Mouse (Mus musculus): ENCODE results near the gene Zc2hc1b.

Gene Zc2hc1b

DNA sequence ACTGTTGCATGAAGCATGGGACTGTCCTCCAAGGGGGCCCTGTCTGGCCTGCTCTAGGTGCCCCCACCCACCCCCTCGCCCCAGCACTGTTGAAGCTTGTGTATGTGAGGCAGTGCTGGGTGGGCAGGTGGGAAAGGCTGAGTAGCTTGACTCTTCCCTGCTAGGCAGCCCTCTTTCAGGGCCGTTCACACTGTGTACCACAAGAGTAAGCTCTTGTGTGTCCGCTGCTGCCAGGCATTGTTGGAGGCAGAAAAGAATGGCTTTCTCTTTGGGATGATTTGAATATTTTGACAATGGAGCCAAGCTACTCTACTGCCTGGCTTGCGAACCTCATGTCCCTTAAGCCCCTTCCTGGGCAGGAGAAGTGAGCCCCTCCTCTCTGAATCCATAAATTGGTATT lies 62.8 kb downstream of the Zc2hc1b start:
- peak; percentile 42 for DNase-seq (ENCODE audit: extremely low spot score)

DNA sequence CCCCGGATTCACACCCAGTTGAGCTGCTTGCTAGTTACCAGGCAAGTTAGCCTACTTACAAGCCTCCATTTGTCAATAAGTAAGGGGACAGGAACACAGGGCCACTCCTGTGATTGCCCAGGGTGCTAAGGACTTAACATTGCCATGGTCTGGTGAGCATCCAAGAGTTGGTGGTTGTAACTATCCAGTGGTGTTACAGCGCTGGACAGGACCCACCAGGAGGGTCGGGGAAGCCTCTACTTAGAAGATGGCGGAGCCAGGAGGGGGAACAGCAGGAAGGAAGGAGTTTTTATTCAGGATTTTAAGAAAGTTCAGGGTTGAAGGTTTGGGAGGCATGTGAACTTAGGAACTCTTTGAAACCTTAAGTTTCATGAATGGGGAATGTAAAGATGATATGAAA lies 64.2 kb downstream of the Zc2hc1b start:
- no peak for DNase-seq (ENCODE audit: extremely low spot score)

DNA sequence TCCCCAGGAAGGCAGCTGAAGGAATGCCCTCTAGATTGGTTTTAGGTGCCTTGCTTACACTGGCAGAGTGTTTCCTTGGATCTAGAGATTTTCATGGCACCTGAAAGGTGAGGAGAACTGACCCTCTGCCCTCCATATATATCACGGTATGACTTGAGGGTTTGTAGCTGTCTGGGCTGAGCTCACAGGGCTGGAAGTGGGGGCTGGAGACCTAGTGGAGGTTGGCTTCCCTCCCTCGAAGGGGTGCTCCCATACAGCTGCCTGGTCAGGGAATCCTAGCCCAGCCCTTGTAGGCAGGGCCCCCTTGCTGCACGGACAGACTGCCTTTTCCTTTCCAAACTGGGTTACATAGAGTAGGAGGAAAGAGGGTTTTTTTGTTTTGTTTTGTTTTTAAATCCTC lies 65.0 kb downstream of the Zc2hc1b start:
- DNase-seq (ENCODE audit: extremely low spot score) = no peak

DNA sequence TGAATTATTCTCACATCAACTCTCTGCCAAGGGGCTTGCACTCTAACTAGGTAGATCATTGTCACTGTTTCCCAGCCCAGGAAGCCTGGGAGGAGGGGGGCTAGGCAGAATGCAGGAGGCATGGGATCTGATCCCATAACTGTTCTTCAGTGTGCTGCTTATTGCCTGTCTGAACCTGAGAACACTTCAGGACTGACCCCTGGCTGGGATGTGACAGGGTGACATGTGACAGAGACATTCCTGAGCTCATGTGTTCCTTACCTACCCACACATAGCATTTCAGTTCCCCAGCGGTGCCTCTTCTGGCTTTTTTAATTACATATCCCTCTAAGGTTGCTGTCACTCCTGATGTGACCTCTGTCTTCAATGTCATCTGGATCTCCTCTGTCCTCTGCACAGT lies 68.0 kb downstream of the Zc2hc1b start:
- DNase-seq (ENCODE audit: extremely low spot score) = no peak

DNA sequence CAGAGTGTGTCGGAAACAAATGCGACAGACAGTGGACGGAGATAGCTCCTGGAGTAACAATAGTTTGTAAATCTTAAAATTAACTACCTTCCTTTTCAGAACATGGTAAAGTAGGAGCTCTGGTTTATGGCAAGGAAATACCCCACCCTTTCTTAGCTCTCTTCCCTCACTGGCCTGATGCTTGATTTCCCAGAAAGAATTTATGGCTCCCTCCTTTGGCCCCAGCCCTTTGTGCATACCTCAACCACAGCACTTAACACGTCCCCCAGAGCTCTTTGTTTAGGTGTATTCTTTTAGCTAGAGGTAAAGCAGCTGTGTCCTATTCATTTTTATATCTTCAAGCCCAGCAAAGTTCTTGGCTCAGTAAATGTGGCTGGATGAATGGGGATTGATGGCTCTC lies 69.0 kb downstream of the Zc2hc1b start:
- no peak for DNase-seq (ENCODE audit: extremely low spot score)

DNA sequence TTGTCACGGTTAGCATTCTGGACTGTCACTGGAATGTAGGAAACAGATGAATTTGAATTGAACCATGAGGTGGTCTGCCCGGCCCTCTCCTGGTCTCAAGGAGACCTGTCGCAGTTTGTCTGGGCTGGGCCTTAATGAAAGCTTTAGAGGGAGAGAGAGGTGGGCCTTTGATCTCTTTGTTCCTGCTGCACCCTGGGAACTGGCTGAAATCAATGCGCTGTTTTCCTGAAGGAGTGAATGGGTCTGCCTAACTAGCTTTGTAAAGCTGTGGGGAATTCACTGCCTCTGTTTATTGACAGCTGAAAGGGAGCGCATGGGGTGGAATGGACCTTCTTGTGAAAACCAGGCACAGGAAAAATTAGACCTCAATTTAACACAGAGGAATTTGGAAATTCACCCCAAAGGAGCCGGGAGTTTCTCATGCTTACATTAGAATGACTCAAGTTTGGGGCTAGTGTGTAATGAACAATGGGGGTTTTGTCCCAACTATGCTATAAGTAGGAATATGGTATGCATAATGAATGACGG lies 69.7 kb downstream of the Zc2hc1b start:
- peak; percentile 70 for DNase-seq (ENCODE audit: extremely low spot score)

DNA sequence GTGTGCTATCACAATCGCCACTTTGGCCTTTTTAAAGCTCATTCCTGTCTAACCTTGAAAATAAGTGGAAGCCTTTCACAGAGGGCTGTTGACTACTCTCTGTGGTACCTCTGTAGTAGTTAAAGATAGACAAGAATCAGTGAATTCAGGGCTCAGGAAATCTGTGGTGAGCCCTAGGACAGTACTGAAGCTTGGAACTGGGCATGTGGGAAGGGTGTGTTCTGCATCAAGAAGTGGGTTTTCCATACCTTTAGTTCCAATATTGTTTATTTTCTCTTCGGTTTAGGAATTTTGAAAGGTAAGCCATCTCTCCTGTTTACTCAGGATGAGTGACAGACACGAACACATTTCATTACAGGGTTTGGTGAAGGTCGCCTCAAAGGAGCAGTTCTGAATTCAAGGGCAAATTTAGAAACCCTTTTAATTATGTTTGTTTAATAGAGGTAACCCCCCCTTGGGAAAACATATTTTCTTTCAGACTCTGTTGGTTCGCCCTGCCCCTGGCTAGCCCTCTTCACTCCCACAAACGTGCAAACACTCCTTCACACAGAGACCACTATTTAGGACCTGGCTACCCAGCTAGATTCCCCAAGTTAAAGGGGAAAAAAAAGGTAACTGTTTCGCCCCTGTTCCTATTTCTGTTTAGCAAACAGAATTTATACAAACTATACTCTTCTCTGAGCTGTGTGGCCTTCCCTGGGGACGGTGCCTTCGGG lies 70.8 kb downstream of the Zc2hc1b start:
- DNase-seq (ENCODE audit: extremely low spot score) = no peak

DNA sequence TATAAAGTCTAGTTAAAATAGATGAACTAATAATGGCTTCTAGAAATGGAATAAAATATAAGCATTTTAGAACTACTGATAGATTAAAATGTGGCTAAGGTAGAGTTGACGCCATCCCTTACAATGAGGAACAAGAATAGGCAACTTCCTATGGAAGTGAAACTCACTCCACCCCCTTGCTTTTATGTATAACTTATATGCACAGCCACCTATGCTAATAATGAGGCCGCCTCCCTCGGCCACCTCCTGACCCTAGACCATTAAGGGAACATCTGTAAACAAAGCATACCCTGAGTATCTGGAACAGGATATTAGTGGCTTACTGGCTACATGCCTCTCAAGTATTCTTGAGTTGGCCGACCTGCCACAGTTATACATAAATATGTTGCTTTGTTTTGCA lies 74.0 kb downstream of the Zc2hc1b start:
- no peak for DNase-seq (ENCODE audit: extremely low spot score)

DNA sequence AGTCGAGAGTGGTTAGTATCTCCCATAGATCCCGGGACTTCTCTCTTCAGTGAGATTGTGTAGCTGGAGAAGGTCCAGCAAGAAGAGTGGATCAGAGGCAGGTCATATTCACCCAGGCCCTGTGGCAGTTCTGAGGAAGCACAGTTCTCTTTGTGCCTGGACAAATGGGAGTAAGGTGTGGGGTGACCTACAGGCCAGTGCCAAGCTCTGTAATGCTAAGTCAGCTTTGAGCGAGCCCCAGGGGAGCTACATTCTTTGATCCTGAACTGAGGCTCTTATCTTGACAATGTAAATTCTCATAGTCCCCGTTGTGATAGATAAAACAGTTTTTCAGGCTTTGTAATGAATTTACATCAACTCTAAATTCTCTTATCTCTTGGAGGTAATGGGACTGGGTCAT lies 75.5 kb downstream of the Zc2hc1b start:
- no peak for DNase-seq (ENCODE audit: extremely low spot score)

DNA sequence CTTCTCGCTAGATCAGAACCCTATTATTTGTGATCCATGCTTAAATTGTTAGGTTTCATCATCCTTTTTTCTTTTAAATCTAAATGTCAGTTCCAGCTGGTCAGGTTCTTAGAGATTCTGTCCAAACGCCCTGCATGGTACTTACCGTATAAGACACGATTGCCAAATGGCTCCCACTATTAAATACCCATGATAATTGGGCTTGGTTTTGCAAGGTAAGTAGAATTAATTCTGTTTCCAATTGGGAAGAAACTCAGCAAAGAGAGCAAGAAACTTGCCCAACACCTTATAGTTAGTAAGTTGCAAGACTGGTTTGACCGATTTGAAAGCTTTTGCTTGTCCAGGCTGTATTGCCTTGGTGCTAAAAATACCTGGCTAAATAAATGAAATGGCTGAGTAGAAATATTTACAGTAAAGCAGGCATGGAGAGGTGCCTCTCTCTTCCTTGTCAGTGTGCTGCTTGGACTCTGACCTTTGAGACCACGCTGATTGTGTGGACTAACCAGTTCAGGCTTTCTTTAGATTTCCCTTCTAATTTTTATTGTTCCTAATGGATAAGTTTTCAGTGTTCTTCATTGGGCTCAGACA lies 77.7 kb downstream of the Zc2hc1b start:
- DNase-seq (ENCODE audit: extremely low spot score) = no peak
